Mouse (Mus musculus): Measurements from ENCODE around the gene Gm38431.

The Gm38431 gene

DNA sequence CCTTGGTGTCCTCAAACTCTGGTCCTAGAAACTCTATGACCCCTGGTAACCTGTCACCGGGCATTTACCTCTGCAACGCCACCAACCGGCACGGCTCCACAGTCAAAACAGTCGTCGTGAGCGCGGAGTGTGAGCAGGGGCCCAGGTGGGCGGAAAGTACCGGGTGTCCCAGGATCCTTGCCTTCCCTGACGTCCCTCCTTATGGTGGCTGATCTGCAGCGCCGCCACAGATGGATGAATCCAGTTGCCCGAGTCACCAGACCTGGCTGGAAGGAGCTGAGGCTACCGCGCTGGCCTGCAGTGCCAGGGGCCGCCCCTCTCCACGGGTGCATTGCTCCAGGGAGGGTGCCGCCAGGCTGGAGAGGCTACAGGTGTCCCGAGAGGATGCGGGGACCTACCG lies 55.1 kb downstream of the Gm38431 start:
- no peak for DNase-seq

DNA sequence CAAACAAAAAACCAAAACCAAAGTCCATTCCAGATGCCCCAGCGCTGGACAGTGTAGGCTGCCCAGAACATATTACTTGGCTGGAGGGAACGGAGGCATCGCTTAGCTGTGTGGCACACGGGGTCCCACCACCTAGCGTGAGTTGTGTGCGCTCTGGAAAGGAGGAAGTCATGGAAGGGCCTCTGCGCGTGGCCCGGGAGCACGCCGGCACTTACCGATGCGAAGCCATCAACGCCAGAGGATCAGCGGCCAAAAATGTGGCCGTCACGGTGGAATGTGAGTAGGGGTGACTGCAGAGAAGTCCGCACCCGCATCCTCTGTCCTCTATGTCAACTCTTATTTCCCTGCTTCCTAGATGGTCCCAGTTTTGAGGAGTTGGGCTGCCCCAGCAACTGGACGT lies 55.6 kb downstream of the Gm38431 start:
- no peak for DNase-seq

DNA sequence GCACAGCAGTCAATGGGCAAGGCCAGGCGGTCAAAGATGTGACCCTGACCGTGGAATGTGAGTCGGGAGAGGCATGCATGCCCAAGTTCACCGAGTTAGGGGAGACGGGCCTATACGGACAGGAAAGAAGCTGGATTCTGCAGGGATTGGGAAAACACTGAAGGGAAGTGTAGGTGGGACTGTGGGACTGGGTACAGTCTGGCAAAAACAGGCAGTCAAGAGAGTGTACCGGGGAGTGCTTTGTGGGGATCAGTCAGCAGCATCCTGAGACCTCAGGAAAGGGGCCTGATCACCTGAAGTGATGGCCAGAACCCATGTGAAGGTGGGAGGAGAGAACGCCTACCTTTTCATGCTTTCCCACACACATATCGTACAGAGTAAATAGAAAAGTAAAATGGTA lies 56.2 kb downstream of the Gm38431 start:
- peak; percentile 21 for DNase-seq

DNA sequence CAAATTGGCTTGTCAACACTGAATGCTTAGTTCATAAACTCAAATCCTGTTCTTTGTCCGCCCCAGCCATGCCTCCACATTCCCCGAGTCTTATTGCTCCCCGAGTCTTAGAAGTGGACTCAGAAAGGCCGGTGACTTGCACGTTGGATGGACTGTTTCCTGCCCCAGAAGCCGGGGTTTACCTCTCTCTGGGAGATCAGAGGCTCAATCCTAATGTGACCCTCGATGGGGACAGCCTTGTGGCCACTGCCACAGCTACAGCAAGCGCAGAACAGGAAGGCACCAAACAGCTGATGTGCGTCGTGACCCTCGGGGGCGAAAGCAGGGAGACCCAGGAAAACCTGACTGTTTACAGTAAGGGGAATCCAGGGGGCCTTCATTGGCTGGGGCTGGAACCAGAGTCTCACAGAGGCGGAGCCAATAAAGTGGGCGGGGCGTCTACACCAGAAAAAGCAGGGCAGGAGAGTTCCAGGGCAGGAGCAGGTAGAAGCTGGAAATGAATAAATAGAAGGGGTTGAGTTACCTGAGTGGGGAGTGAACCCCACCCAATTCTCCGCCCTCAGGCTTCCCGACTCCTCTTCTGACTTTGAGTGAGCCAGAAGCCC lies 57.2 kb downstream of the Gm38431 start:
- peak; percentile 34 for DNase-seq

DNA sequence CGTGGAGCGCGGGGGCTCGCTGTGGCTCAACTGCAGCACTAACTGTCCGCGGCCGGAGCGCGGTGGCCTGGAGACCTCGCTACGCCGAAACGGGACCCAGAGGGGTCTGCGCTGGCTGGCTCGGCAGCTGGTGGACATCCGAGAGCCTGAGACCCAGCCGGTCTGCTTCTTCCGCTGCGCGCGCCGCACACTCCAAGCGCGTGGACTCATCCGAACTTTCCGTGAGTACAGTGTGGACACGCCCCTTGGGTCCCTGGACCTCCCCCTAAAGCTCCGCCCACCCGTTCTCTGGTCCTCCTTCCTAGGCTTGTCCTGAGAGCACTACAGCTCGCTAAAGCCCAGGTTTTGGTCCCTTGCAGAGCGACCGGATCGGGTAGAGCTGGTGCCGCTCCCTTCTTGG lies 58.7 kb downstream of the Gm38431 start:
- peak; percentile 94 for DNase-seq

DNA sequence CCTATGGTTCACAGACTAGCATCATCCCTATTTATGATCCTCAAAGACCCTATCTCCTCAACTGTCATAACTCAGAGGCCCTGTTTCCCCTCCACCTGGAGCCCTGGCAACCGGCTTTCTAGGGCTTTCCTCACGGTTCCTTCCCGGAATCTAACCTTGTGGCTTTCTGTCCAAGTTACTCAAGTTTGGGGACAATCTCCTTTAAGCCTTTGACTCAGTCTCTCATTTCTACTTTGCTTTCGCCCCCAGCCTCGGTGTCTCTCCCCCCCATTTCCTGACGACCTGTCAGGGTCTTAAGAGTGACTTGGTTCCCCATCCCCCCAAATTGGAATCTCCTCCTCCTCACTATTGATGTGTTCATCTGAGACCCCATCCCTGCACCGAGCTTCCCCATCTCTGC lies 59.3 kb downstream of the Gm38431 start:
- DNase-seq = no peak

DNA sequence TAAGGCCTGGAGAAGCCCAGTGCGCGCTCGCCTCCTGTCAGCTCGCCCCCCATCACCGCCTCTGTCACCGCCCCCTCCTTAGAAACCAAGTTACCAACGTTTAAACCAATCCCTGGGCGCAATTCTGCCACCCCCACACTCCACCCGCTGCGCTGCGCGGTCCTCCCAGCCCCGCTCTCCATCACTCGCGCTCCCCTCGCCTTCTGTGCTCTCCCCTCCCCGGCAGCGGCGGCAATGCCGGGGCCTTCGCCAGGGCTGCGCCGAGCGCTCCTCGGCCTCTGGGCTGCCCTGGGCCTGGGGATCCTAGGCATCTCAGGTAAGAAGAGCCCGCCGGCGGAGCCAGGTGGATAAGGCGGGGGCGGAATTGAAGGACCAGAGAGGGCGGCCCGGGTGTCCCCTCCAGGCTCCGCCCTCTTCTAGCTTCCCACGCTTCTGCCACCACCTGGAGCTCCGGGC lies 59.9 kb downstream of the Gm38431 start, which contains the start of gene Icam5:
Gene Icam5, plus strand, starts transcription at position 178 of the 456 bp plus-strand sequence.
- peak; percentile 19 for DNase-seq

DNA sequence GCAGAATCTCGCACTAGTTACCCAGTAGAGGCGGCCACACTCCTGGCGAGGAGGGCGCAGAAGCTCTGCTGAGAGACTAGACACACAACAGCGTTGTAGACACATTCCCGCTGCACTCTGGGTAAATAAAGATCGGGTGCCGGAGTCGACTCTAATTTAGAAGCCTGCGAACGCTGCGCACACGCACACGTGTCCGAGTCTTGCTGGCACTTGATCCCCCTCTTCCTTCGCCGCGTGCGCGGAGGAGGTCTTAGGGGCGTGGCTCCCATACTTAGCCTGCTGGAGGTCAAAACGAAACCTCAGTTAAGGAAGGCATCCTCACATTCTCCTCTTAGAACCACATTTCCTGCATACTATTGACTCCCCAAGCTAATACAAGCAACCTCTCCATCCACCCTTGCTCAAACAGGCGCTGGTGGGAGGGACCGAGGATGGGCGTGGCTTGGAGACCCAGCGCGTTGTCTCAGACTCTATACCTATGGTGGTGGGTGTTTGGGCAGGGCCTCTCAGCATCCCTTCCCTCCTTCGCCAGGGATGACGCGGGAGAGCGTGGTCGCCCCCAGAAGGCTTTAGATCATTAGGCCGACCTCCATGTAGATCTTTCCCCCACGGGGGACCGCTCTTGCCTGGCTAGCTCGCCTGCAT lies 60.4 kb downstream of the Gm38431 start:
- peak; percentile 66 for DNase-seq

DNA sequence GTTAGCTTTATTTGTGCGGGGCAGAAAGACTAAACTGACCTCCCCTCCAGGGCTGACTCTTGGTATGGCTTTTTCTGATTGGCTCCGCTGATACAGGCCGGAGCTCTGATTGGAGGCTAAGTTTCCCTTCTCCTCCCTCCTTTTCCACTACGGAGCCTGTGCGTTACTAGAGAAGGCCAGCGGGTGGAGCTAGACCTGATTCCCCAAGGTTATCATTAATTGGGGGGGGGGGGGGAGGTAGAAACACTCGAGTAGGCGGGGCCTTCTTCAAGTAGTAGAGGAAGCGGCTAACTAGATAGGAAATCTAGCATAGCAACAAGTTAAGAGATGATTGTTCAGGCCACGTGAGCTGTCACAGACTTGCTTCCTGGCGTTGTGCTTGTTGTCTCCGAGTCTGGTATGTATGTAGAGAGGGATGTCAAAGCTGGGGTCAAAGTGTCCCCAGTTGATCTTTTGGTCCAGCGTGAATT lies 61.0 kb downstream of the Gm38431 start:
- DNase-seq = peak; percentile 96

DNA sequence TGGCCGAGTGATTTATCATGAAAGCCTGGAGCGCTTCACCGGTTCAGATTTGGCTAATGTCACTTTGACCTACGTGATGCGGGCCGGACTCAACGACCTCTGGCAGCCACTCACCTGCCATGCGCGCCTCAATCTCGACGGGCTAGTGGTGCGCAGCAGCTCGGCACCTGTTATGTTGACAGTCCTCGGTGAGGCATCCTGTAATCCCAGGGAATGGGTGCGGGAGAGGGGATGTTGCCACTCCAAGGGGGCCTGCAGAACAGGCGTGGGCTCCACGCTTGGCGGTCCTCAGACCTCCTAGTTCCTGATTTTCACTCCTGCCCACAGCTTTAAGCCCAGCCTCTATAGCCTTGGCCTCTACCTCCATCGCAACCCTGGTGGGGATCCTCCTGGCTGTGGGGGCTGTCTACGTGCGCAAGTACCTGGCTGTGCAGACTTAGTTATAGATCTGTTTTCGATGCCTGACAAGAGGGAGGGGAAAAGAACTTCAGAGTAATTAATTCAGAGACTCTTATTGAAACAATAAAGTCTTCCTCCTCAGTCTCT lies 61.7 kb downstream of the Gm38431 start:
- DNase-seq = no peak

DNA sequence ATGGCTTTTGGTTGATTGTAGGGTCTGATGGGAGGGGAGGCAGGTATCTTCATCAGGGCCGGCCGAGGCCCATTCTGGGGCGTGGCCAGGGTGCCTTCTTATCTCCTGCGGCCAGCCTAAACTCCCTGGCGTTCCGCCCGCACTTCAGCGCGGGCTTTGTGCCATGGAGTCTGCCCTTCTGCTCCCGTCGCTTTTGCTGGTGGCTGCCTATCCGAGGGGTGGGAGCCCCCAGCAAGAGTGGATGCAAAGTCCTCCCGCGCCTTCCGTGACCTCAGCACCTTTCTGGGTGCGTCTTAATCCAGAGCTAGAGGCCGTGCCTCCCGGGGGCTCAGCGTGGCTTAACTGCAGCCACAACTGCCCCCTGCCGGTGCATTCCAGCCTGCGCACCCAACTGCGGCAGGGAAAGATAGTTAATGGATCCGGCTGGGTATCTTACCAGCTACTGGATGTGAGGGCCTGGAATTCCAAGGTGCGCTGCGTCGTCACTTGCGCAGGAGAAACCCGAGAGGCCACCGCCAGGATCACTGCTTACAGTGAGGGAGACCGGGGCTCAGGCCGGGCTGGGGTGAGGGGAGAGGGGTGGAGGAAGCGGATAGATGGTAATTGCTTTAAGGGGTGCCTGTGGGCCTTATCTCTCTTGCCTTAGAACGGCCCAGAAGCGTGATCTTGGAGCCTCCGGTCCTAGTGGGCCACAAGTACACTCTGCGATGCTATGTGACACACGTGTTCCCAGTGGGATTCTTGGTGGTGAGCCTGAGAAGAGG lies 62.3 kb downstream of the Gm38431 start, which contains the start of gene Icam4:
Gene Icam4, plus strand, starts transcription at position 83 of the 764 bp plus-strand sequence.
- peak; percentile 87 for DNase-seq

DNA sequence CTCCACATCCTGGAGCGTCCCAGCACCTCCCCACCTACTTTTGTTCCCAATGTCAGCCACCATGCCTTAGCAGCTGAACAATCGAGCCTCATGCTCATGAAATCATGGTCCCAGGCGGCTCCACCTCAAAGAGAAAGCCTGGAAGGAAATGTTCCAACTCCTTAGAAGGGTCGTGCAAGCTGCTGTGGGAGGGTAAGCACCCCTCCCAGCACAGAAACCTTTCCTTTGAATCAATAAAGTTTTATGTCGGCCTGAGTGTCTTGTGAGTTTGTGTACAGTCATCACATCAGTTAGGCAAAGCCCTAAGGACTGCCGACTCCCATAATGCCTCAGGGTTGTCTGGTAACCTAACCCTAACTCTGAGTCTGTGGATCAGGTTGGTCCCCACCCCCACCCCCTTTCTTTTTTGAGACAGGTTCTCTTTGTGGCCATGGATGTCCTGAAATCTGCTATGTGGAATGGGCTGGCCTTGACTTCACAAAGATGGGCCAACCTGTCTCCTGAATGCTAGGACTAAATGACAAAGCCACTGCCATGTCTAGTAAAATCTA lies 63.2 kb downstream of the Gm38431 start:
- no peak for DNase-seq

DNA sequence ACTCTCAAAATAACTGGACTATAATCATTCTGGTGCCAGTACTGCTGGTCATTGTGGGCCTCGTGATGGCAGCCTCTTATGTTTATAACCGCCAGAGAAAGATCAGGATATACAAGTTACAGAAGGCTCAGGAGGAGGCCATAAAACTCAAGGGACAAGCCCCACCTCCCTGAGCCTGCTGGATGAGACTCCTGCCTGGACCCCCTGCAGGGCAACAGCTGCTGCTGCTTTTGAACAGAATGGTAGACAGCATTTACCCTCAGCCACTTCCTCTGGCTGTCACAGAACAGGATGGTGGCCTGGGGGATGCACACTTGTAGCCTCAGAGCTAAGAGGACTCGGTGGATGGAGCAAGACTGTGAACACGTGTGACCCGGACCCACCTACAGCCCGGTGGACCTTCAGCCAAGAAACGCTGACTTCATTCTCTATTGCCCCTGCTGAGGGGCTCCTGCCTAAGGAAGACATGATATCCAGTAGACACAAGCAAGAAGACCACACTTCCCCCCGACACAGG lies 64.0 kb downstream of the Gm38431 start:
- DNase-seq = no peak

DNA sequence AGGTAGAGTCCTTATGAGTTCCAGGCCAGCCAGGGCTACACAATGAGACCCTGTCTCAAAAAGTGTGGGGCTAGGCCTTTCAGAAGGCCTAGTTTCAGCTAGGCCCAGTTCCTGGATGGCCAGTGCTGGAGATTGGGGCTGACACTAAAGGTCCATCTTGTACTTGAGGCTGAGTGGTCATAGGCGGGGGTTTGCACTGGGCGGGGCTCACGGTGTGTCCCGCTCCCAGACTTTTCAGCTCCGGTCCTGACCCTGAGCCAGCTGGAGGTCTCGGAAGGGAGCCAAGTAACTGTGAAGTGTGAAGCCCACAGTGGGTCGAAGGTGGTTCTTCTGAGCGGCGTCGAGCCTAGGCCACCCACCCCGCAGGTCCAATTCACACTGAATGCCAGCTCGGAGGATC lies 64.9 kb downstream of the Gm38431 start:
- DNase-seq = no peak

DNA sequence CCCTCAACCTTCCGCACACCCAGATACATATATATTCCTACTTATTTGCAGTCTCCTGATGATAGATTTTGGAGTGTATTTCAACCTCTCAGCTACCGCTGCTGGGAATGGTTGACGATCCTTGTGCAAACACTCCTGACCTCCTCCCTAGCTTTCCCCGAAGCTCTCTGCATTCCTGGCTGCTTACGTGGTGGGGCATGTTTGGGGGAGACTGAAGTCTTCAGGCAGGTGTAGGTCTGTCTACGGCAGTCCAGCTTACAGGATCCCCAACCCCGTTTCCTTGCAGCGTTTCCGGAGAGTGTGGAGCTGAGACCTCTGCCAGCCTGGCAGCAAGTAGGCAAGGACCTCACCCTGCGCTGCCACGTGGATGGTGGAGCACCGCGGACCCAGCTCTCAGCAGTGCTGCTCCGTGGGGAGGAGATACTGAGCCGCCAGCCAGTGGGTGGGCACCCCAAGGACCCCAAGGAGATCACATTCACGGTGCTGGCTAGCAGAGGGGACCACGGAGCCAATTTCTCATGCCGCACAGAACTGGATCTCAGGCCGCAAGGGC lies 66.5 kb downstream of the Gm38431 start:
- no peak for DNase-seq

DNA sequence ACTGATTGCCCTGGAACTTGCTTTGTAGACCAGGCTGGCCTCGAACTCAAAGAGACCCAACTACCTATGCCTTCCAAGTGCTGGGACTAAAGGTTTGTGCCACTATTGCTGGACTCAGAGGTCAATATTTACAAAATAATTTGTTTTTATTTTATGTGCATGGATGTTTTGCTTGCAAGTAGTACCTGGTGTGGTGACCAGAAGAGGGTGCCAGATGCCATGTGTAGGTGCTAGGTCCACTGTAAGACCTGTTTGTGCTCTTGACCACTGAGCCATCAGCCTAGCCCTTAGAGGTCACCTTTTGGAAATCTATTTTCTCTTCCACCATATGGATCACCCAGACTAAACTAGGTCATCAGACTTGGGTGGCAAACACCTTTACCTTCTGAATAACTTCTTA lies 69.1 kb downstream of the Gm38431 start:
- DNase-seq = no peak

DNA sequence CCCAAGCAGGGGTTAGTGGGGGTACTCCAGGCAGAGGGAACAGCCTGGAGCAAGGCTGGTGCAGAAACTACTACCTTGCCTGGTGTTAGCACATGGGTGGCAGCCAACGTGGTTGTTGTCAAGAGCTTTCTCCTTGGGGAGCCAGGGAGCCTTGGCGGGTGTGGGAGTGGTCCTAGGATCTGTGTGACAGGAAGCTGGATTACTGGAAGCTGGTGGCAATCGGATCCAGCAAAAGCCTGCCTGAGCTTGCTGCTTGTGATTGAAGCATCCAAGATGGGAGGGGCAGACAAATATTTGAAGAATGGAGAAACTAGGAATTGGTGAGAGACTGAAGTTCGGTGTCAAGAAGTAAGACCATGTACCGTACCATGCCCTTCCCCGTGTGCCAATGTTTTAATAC lies 69.5 kb downstream of the Gm38431 start:
- no peak for DNase-seq

DNA sequence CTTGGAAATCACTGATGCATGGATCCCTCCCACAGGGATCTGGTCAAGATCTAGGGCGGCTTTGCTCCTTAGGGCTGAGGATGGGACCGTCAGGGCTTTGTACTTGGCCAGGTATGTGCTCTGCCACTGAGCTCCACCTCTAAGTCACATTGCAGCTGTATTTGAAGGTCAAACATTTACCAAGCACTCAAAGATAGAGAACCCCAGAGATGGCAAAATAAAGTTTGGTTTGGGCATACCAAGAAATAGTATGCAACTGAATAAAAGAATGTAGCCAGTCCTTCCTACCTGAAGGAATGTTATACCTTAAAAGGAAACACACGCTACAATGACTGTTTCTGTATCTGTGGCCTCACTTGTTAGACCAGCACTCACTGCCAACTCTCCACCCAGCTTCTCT lies 70.4 kb downstream of the Gm38431 start:
- no peak for DNase-seq

DNA sequence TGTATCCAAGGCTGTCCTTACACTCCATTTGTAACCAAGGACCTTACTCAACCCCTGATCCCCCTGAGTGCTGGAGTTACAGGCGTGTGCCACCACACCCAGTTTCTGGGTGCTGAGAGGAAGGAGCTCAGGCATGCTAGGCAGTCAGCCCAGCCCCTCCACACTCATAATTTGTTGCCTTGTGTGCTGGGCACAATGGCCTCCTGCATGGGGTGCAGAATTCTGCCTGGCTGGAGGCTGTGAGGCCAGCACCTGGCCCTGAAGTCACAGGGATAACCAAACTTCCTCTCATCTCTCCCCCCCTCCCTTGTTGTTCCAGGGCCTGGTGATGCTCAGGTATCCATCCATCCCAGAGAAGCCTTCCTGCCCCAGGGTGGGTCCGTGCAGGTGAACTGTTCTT lies 73.2 kb downstream of the Gm38431 start:
- no peak for DNase-seq
